Mouse (Mus musculus) limb, embryonic 14.5 days (tissue): ENCODE measurements around the gene Chst3. TPM values are rescaled to one million over a fixed set of nuclear protein-coding genes. Genes with fewer than 3 reads are reported as not detected.
"Not testable (repeated sequence)": the region's sequence is repeated elsewhere in the genome, so short reads cannot be mapped to it uniquely, and the experiment has no call there.

Experiments
- ATAC-seq: fragments of 200-750 bp; cut with Nextera tagmentation; 2 replicates; pipeline ENCODE4 v1.8.0; 2017; ENCODE audit warnings: low read depth, moderate number of reproducible peaks, moderate TSS enrichment; ENCODE audit not compliant: low FRiP score
- DNase-seq: peaks from one replicate; pipeline ENCODE4 v3.0.0-alpha.2; 2015; ENCODE audit warnings: low spot score
- H3K27ac ChIP-seq: fragments of 300-500 bp; sonication (generic); replicated peaks from 2 replicates; pipeline ENCODE4 v1.5.1; 2014; ENCODE audit warnings: low read depth, mild to moderate bottlenecking, low read length, moderate library complexity, mixed read lengths
- H3K27me3 ChIP-seq: fragments of 300-500 bp; sonication (generic); 2 replicates; pipeline ENCODE4 v1.6.1; 2014; ENCODE audit warnings: low read length, mixed read lengths; ENCODE audit not compliant: control insufficient read depth, insufficient read depth
- H3K36me3 ChIP-seq: fragments of 300-500 bp; sonication (generic); 2 replicates; pipeline ENCODE4 v1.6.1; 2014; ENCODE audit warnings: mild to moderate bottlenecking, low read length, moderate library complexity, mixed read lengths; ENCODE audit not compliant: control insufficient read depth, insufficient read depth
- H3K4me1 ChIP-seq: fragments of 300-500 bp; sonication (generic); 2 replicates; pipeline ENCODE4 v1.6.1; 2014; ENCODE audit warnings: antibody characterized with exemption, low read length, mixed read lengths; ENCODE audit not compliant: control insufficient read depth, insufficient read depth
- H3K4me2 ChIP-seq: fragments of 300-500 bp; sonication (generic); replicated peaks from 2 replicates; pipeline ENCODE4 v1.6.1; 2014; ENCODE audit warnings: low read depth, mild to moderate bottlenecking, low read length, moderate library complexity; ENCODE audit not compliant: severe bottlenecking
- H3K4me3 ChIP-seq: fragments of 300-500 bp; sonication (generic); replicated peaks from 2 replicates; pipeline ENCODE4 v1.5.1; 2014; ENCODE audit warnings: low read length
- H3K9ac ChIP-seq: fragments of 300-500 bp; sonication (generic); 2 replicates; pipeline ENCODE4 v1.6.1; 2014; ENCODE audit warnings: mild to moderate bottlenecking, low read depth, low read length, moderate library complexity; ENCODE audit not compliant: severe bottlenecking
- H3K9me3 ChIP-seq: fragments of 300-500 bp; sonication (generic); 2 replicates; pipeline ENCODE4 v1.6.1; 2016; ENCODE audit warnings: low read length; ENCODE audit not compliant: control insufficient read depth
- POLR2A ChIP-seq: fragments of 200-500 bp; IDR thresholded peaks from 2 replicates; pipeline ENCODE4 v1.8.0; 2012; ENCODE audit warnings: inconsistent platforms, mild to moderate bottlenecking, moderate library complexity, borderline replicate concordance; ENCODE audit not compliant: insufficient read depth, insufficient read length; ENCODE audit errors: extremely low read depth
- WGBS: fragments of 180-500 bp; shearing (Covaris S2); extraction: QIAGEN DNeasy Blood & Tissue Kit; methylation state at CpG from one replicate; pipeline ENCODE4 v1.1.7; 2014; 5-methylcytosine and 5-hydroxymethylcytosine counted together
- polyA plus RNA-seq, 2 experiments: library from polyadenylated mRNA; depleted of rRNA in 1 of 2; stranded (reverse) in 1 of 2; unstranded in 1 of 2; fragments of >200 nt; fragmentation: Nextera tagmentation in 1 of 2; extraction: Ambion mirVana in 1 of 2; gene quantifications; 2 replicates each; pipeline versions ENCODE4 v1.2.1 to v1.2.3; 2012 to 2014

Chst3 gene
- polyA plus RNA-seq, 2 experiments, result 2.0 to 7.7 TPM

DNA sequence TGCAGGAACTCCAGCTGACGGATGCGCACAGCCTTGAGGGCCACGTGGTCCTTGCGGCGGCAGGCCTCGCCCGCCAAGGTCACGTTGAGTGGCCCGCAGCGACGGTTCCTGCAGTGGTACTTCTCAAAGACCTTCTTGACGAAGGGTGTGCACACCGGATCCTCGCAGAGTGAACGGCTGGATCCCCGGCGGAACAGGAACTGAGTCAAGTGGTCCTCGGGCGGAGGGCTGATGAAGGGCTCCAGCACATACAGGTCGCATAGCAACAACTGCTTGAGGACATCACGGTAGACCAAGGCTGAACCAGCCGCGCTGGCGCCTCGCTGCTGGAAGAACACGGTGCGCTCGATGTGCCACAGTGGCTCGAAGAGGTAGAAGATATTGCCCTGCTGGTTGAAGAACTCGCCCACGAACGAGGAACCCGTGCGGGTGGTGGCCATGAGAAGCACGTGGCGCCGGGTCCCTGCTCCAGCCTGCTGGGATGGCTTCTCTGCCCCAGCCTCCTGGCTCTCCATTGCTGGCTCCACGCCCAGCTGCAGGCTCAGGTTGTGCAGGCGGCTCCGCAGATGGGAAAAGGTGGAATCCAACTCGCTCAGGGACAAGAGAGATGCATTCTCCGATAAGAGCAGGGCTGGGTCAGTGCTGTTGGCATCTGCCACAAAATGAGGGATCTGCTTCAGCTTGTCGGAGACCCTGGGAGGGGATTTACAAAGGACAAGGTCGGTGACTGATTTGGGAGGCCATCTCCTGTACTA, 32.7 kb downstream of the Chst3 start:
- H3K4me1 ChIP-seq, result peaks cover 24% of the 10 kb centered on the region
- H3K27me3 ChIP-seq, result no peaks in the 10 kb centered on the region
- H3K9me3 ChIP-seq, result no peaks in the 10 kb centered on the region
- DNase-seq (no peak), ATAC-seq (no peak)
- no peak overlapping the region for H3K4me3 ChIP-seq
- TF ChIP-seq POLR2A, result no peak
- H3K27ac ChIP-seq, result peak overlapping the region; percentile 4; the same call in 1 of the 2 replicates
- H3K36me3 ChIP-seq, result peaks cover 36% of the 10 kb centered on the region
- H3K4me2 ChIP-seq, result no peak overlapping the region
- H3K9ac ChIP-seq, result no peak overlapping the region
- 82% methylated on average over 43 of the region's 44 CpGs for WGBS

DNA sequence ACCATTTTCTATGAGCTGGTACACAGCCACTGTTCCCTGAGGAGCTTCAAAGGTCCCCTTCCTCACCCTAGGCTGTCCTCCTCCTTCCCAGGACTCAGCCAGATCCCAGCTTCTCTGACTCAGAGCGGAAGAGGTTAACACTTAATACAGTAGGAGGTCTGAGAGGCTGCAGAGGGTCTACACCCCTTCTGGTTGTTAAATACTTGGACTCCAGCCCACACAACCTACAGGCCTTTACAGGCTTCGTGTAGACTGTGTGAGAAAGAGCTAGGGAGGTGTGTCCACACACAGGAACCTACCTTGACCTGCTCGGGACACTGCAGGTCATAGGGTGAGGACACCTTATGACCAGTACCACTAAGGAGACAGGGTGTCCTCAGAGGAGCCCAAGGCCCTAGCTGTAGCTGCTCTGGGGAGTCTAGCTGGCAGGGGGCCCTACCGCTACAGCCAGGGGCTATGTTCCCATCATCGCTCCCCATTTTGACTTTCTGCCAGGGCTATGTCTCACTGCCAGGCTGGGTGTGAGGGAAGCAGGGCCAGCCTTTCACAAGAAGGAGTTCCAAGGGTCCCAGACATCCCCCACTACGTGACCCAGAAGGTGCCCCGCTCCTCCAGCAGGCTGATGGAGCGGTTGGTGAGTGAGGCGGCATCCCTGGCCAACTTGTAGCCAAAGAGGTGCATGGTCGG, 33.9 kb downstream of the Chst3 start:
- Histone ChIP-seq H3K27me3 (no peaks in the 10 kb centered on the region), H3K4me2 (peak overlapping the region; percentile 14; the same call in 1 of the 2 replicates), H3K4me3 (no peak overlapping the region), H3K27ac (peak overlapping the region; percentile 35), H3K36me3 (peaks cover 36% of the 10 kb centered on the region), H3K4me1 (peaks cover 24% of the 10 kb centered on the region), H3K9me3 (no peaks in the 10 kb centered on the region), H3K9ac (no peak overlapping the region)
- WGBS, result 64% methylated on average over 10 of the region's 10 CpGs
- peak; percentile 72 for DNase-seq
- no peak for TF ChIP-seq POLR2A
- ATAC-seq, result peak; percentile 84

DNA sequence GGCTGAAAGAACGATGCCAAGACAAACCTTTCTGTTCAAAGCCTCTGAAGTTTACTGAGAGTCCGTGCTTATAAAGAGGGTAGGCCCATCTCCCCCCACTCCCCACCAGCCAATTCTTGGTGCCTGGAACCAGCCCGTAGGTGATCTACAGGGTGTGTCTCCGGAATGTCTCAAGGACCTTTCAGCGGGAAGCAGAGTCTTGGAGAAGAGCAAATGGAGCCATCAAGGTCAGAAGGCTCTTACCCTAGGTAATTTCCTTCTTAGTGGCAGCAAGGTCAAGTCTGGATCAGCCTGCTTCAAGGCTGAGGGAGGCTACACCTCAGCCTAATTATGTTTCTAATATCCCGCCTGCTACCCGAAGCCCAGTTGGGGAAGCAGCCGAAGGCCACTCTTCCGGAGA, 43.8 kb downstream of the Chst3 start:
- not testable (repeated sequence) for H3K4me1 ChIP-seq, DNase-seq, ATAC-seq, H3K27ac ChIP-seq, H3K9ac ChIP-seq, H3K4me2 ChIP-seq, H3K4me3 ChIP-seq, H3K36me3 ChIP-seq, H3K27me3 ChIP-seq, H3K9me3 ChIP-seq
- WGBS, result 82% methylated on average over 9 of the region's 9 CpGs

DNA sequence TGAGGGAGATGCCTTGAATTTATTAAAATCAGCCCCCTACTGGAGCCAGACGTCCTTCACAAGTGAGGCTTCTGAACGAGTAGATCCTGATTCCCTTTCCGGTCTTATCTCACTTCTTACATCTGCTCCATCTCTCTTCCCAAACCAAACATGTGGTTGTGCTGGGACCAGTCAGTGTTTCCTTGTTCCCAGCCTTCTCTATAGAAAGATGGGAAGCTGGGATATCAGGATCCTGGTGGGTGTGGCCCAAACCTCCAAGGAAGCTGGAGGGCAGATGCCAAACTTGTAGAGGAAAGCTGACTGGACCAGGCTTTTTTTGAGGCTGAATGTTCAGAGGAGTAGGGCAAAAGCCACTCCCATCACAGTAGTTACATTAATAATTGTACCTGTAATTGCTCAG, 44.6 kb downstream of the Chst3 start:
- Histone ChIP-seq H3K4me3 (no peak overlapping the region), H3K9ac (no peak overlapping the region), H3K27me3 (no peaks in the 10 kb centered on the region), H3K36me3 (no peaks in the 10 kb centered on the region), H3K27ac (no peak overlapping the region), H3K4me2 (no peak overlapping the region), H3K4me1 (no peaks in the 10 kb centered on the region), H3K9me3 (no peaks in the 10 kb centered on the region)
- 63% methylated on average over 3 of the region's 3 CpGs for WGBS
- ATAC-seq (no peak), DNase-seq (no peak)
- TF ChIP-seq POLR2A, result no peak

DNA sequence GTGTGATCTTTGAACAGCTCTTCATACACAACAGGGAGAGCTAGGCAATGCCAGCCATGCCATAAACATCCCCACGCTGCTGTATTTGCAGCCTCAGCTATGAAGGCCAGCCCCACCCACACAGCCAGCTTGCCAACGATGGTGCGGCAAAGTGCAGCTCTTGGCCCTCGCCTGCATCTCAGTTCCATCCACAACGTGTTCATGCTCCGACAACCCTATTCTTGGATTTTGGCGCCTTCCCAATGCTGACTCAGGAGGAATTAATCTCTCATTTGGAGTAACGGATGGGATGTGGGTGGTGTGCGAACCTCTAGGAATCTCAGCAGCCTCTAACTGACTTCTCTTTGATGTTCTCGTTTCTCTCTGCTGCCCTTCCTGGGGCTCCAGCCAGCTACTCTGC, 46.0 kb downstream of the Chst3 start:
- no peak for TF ChIP-seq POLR2A
- ATAC-seq (no peak), DNase-seq (no peak)
- H3K9me3 ChIP-seq, result no peaks in the 10 kb centered on the region
- no peak overlapping the region for H3K27ac ChIP-seq
- H3K4me2 ChIP-seq, result no peak overlapping the region
- H3K36me3 ChIP-seq, result no peaks in the 10 kb centered on the region
- WGBS, result 62% methylated on average over 10 of the region's 10 CpGs
- H3K4me3 ChIP-seq, result no peak overlapping the region
- H3K27me3 ChIP-seq, result no peaks in the 10 kb centered on the region
- no peak overlapping the region for H3K9ac ChIP-seq
- no peaks in the 10 kb centered on the region for H3K4me1 ChIP-seq
